Mouse (Mus musculus): ENCODE measurements around the gene Dtx4. TPM values are rescaled to one million over a fixed set of nuclear protein-coding genes. Genes with fewer than 3 reads are reported as not detected.
A peak's percentile ranks its signal among the peaks of the same experiment; 100 is the strongest.
"Not testable (repeated sequence)": the region's sequence is repeated elsewhere in the genome, so short reads cannot be mapped to it uniquely, and the experiment has no call there.

Dtx4 gene
- polyA plus RNA-seq (2014; fragmentation: Nextera tagmentation; extraction: Ambion mirVana) = 39.8 and 40.2 TPM in 2 replicates

- H3K27me3 ChIP-seq (ENCODE audit: control insufficient read depth, insufficient read depth, low read length) = no peaks in the 10 kb centered on the region
- peak within 1 kb of the TSS; percentile 96 for H3K9ac ChIP-seq (ENCODE audit: low read length)
- H3K27ac ChIP-seq (ENCODE audit: low read depth, low read length) = peak within 1 kb of the TSS; percentile 92
- no peaks in the 10 kb centered on the region for H3K9me3 ChIP-seq (ENCODE audit: control insufficient read depth, low read length)
- peak within 1 kb of the TSS; percentile 79 for H3K4me2 ChIP-seq (ENCODE audit: low read depth, low read length, severe bottlenecking)
- H3K4me1 ChIP-seq (replicated peaks; ENCODE audit: control insufficient read depth, insufficient read depth, low read length) = 0 out of 2 replicates have a peak, but pooled peaks cover 6% of the 10 kb centered on the region
- H3K4me3 ChIP-seq (ENCODE audit: low read depth, low read length) = peak within 1 kb of the TSS; percentile 82
- peak; percentile 92 for ATAC-seq (replicated peaks; ENCODE audit: low FRiP score)
- under 1% methylated on average over 70 of the region's 80 CpGs for WGBS
- DNase-seq (ENCODE audit: low spot score) = peak; percentile 95
- no peaks in the 10 kb centered on the region for H3K36me3 ChIP-seq (ENCODE audit: control insufficient read depth, insufficient read depth, low read length)
These were observed at the start of gene Dtx4 for GRCm38 (mm10) chr19:12501370-12502347. TSS of gene Dtx4 (minus strand) at chr19:12501454.

DNA sequence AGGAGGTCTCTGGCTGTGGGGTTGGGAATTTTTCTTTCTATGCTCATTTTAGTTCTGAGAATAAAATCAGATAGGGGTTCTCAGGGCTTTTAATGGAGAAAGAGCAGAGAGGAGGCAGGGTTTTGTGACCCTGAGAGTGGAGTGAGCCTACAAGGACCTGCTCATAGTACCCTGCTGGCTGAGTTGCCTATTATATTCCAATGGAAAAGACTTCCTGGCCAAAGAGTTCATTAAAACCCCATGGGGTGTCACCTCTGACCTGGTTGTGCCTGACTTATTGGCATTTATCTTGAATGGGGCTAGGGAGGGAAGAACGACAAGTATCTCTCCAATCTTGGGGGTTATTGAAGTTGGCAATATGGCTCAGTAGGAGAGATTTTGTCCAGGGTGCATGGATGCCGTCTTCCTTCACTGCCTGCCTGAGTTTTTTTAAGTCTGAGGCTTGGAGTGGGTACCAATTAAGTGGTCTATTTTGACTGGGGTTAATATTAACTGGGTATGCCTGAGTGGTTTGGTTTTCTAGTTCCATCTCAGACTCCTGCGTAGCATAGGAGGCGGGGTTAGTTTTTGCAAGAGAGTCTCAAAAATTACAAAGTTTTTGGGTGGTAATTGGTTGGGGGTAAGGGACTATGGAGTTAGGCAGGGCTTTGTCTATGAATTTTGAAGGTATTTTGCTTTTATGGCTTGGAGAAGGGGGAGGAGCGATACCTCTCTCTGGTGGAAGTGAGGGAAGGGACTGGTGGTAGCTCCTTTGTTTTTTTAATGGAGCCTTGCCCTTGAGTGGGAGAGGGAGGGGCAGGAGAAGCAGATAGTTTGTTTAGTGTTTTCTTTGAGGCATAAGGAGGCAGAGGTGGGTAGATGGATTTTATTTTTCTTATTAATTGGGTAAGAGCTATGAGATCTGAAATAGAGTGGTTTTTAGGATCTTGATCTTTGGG is 49.0 kb upstream of the Dtx4 start:
- Histone ChIP-seq H3K4me2 (ENCODE audit: low read depth, low read length, severe bottlenecking) (no peak overlapping the region), H3K27ac (ENCODE audit: low read depth, low read length) (no peak overlapping the region), H3K36me3 (ENCODE audit: control insufficient read depth, insufficient read depth, low read length) (no peaks in the 10 kb centered on the region), H3K9ac (ENCODE audit: low read length) (no peak overlapping the region), H3K4me1 (replicated peaks; ENCODE audit: control insufficient read depth, insufficient read depth, low read length) (no peaks in the 10 kb centered on the region), H3K9me3 (ENCODE audit: control insufficient read depth, low read length) (no peaks in the 10 kb centered on the region), H3K27me3 (ENCODE audit: control insufficient read depth, insufficient read depth, low read length) (no peaks in the 10 kb centered on the region), H3K4me3 (ENCODE audit: low read depth, low read length) (no peak overlapping the region)
- WGBS = 70% methylated on average over 5 of the region's 5 CpGs
- ATAC-seq (replicated peaks; ENCODE audit: low FRiP score) = no peak
- no peak for DNase-seq (ENCODE audit: low spot score)

GRCm38 (mm10) chr19:12549166-12549565 is 47.9 kb upstream of the Dtx4 start:
- H3K4me2 ChIP-seq (ENCODE audit: low read depth, low read length, severe bottlenecking) = no peak overlapping the region
- H3K4me3 ChIP-seq (ENCODE audit: low read depth, low read length) = no peak overlapping the region
- no peak overlapping the region for H3K27ac ChIP-seq (ENCODE audit: low read depth, low read length)
- whole genome bisulfite sequencing = 81% methylated on average over 5 of the region's 5 CpGs
- H3K36me3 ChIP-seq (ENCODE audit: control insufficient read depth, insufficient read depth, low read length) = no peaks in the 10 kb centered on the region
- H3K4me1 ChIP-seq (replicated peaks; ENCODE audit: control insufficient read depth, insufficient read depth, low read length) = no peaks in the 10 kb centered on the region
- ATAC-seq (replicated peaks; ENCODE audit: low FRiP score) (no peak), DNase-seq (ENCODE audit: low spot score) (no peak)
- no peaks in the 10 kb centered on the region for H3K27me3 ChIP-seq (ENCODE audit: control insufficient read depth, insufficient read depth, low read length)
- no peak overlapping the region for H3K9ac ChIP-seq (ENCODE audit: low read length)
- no peaks in the 10 kb centered on the region for H3K9me3 ChIP-seq (ENCODE audit: control insufficient read depth, low read length)

GRCm38 (mm10) chr19:12545440-12545839 is 44.2 kb upstream of the Dtx4 start, which contains the start of gene Fam111a:
TSS of gene Fam111a (plus strand) at chr19:12545740.
- not testable (repeated sequence) for H3K9ac ChIP-seq (ENCODE audit: low read length); DNase-seq (ENCODE audit: low spot score); H3K4me1 ChIP-seq (replicated peaks; ENCODE audit: control insufficient read depth, insufficient read depth, low read length); H3K9me3 ChIP-seq (ENCODE audit: control insufficient read depth, low read length); H3K27me3 ChIP-seq (ENCODE audit: control insufficient read depth, insufficient read depth, low read length); H3K4me3 ChIP-seq (ENCODE audit: low read depth, low read length); H3K27ac ChIP-seq (ENCODE audit: low read depth, low read length); H3K4me2 ChIP-seq (ENCODE audit: low read depth, low read length, severe bottlenecking); ATAC-seq (replicated peaks; ENCODE audit: low FRiP score); H3K36me3 ChIP-seq (ENCODE audit: control insufficient read depth, insufficient read depth, low read length)
- WGBS = 93% methylated on average over 11 of the region's 11 CpGs

DNA sequence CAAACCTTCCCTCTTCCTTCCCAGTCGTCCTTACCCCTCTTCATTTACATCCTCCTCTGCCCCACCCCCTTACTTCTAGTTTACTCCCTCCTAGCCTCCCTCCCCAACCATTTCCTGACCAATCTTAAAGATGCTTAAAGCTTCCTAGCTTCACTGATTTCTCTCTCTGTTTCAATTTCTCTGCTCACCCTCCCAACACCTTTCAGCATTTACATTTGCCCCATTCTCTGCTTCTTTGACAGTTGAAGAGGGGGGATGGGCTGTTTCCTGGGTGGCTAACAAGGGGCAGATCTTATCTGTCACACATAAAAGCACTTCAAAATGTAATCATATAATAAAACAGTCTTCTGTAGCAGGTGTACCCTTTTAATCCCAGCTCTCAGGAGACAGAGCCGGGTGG is 40.4 kb upstream of the Dtx4 start:
- Histone ChIP-seq H3K9ac (ENCODE audit: low read length) (no peak overlapping the region), H3K4me3 (ENCODE audit: low read depth, low read length) (no peak overlapping the region), H3K27me3 (ENCODE audit: control insufficient read depth, insufficient read depth, low read length) (no peaks in the 10 kb centered on the region), H3K4me2 (ENCODE audit: low read depth, low read length, severe bottlenecking) (no peak overlapping the region), H3K9me3 (ENCODE audit: control insufficient read depth, low read length) (no peaks in the 10 kb centered on the region), H3K36me3 (ENCODE audit: control insufficient read depth, insufficient read depth, low read length) (no peaks in the 10 kb centered on the region), H3K27ac (ENCODE audit: low read depth, low read length) (no peak overlapping the region), H3K4me1 (replicated peaks; ENCODE audit: control insufficient read depth, insufficient read depth, low read length) (no peaks in the 10 kb centered on the region)
- 46% methylated on average over 2 of the region's 2 CpGs for WGBS
- no peak for DNase-seq (ENCODE audit: low spot score)
- ATAC-seq (replicated peaks; ENCODE audit: low FRiP score) = no peak

- Histone ChIP-seq H3K9ac (ENCODE audit: low read length) (no peak overlapping the region), H3K9me3 (ENCODE audit: control insufficient read depth, low read length) (no peaks in the 10 kb centered on the region), H3K4me3 (ENCODE audit: low read depth, low read length) (no peak overlapping the region), H3K27me3 (ENCODE audit: control insufficient read depth, insufficient read depth, low read length) (no peaks in the 10 kb centered on the region), H3K27ac (ENCODE audit: low read depth, low read length) (no peak overlapping the region), H3K4me1 (replicated peaks; ENCODE audit: control insufficient read depth, insufficient read depth, low read length) (no peaks in the 10 kb centered on the region), H3K36me3 (ENCODE audit: control insufficient read depth, insufficient read depth, low read length) (no peaks in the 10 kb centered on the region), H3K4me2 (ENCODE audit: low read depth, low read length, severe bottlenecking) (no peak overlapping the region)
- no peak for DNase-seq (ENCODE audit: low spot score)
- no peak for ATAC-seq (replicated peaks; ENCODE audit: low FRiP score)
- 76% methylated on average over 3 of the region's 3 CpGs for WGBS
These were observed 39.5 kb upstream of the Dtx4 start for GRCm38 (mm10) chr19:12540727-12541126.

DNA sequence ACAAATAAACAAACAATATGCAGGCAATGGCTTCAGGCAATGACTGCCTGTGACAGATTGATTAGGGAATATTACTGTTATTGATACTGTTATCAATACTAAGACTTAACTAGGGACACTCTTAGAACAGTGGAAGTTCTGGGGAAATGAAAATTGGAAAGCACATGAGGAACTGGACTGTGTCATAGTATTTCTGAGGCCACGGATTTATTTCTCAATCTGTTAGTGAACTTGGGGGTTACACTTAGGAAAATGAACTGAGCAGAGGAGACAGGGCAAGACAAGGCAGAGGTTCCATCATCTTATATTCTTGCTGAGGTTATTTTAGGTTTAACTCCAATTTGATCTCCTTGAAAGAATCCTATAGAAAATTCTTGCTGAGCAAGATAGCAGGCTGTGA is 38.7 kb upstream of the Dtx4 start:
- Histone ChIP-seq H3K4me3 (ENCODE audit: low read depth, low read length) (no peak overlapping the region), H3K4me2 (ENCODE audit: low read depth, low read length, severe bottlenecking) (no peak overlapping the region), H3K4me1 (replicated peaks; ENCODE audit: control insufficient read depth, insufficient read depth, low read length) (no peaks in the 10 kb centered on the region), H3K36me3 (ENCODE audit: control insufficient read depth, insufficient read depth, low read length) (no peaks in the 10 kb centered on the region), H3K9me3 (ENCODE audit: control insufficient read depth, low read length) (no peaks in the 10 kb centered on the region), H3K27me3 (ENCODE audit: control insufficient read depth, insufficient read depth, low read length) (no peaks in the 10 kb centered on the region), H3K9ac (ENCODE audit: low read length) (no peak overlapping the region), H3K27ac (ENCODE audit: low read depth, low read length) (no peak overlapping the region)
- no peak for DNase-seq (ENCODE audit: low spot score)
- no peak for ATAC-seq (replicated peaks; ENCODE audit: low FRiP score)
- 85% methylated on average over 1 of the region's 1 CpGs for WGBS

DNA sequence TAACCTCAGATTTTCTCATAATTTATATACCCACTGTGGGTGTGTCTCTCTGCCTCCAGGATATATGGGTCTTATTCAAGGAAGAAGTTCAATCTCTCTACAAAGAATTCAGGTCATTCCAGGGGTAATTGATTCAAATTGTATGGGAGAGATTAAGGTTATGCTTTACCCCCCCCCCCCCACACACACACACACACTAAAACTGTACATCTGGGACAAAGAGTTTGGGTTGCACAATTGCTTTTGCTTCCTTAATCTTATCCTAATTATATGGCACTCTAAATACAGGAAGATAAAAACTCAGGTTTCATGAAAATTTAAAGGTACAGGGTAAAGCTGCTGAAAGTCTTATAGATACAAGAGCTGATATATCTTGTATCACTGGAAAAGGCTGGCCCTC is 35.9 kb upstream of the Dtx4 start:
- H3K36me3 ChIP-seq (ENCODE audit: control insufficient read depth, insufficient read depth, low read length) = no peaks in the 10 kb centered on the region
- H3K9ac ChIP-seq (ENCODE audit: low read length) = no peak overlapping the region
- H3K27ac ChIP-seq (ENCODE audit: low read depth, low read length) = no peak overlapping the region
- no peaks in the 10 kb centered on the region for H3K27me3 ChIP-seq (ENCODE audit: control insufficient read depth, insufficient read depth, low read length)
- ATAC-seq (replicated peaks; ENCODE audit: low FRiP score) (no peak), DNase-seq (ENCODE audit: low spot score) (no peak)
- no peaks in the 10 kb centered on the region for H3K4me1 ChIP-seq (replicated peaks; ENCODE audit: control insufficient read depth, insufficient read depth, low read length)
- no peak overlapping the region for H3K4me3 ChIP-seq (ENCODE audit: low read depth, low read length)
- H3K9me3 ChIP-seq (ENCODE audit: control insufficient read depth, low read length) = no peaks in the 10 kb centered on the region
- H3K4me2 ChIP-seq (ENCODE audit: low read depth, low read length, severe bottlenecking) = no peak overlapping the region

Data from forebrain, embryonic 11.5 days (tissue).